Mouse (Mus musculus) lung, embryonic 16.5 days (tissue): Measurements from ENCODE around the gene Hist1h4h. TPM values are rescaled to one million over a fixed set of nuclear protein-coding genes. Genes with fewer than 3 reads are reported as not detected.
"Not testable (repeated sequence)": the region's sequence is repeated elsewhere in the genome, so short reads cannot be mapped to it uniquely, and the experiment has no call there.

ENCODE experiments used
- ATAC-seq: fragments of 200-750 bp; cut with Nextera tagmentation; 2 replicates; pipeline ENCODE4 v1.8.0; 2017; ENCODE audit warnings: low read depth, mild to moderate bottlenecking, moderate library complexity
- H3K27ac ChIP-seq: fragments of 300-500 bp; sonication (generic); 2 replicates; pipeline ENCODE4 v1.5.1; 2014; ENCODE audit warnings: mild to moderate bottlenecking, control low read depth, low read length
- H3K27me3 ChIP-seq: fragments of 300-500 bp; sonication (generic); 2 replicates; pipeline ENCODE4 v1.6.1; 2014; ENCODE audit warnings: low read depth, low read length, mixed read lengths; ENCODE audit not compliant: control insufficient read depth, insufficient read depth
- H3K36me3 ChIP-seq: fragments of 300-500 bp; sonication (generic); 2 replicates; pipeline ENCODE4 v1.6.1; 2014; ENCODE audit warnings: low read length; ENCODE audit not compliant: control insufficient read depth, insufficient read depth
- H3K4me1 ChIP-seq: fragments of 300-500 bp; sonication (generic); replicated peaks from 2 replicates; pipeline ENCODE4 v1.6.1; 2014; ENCODE audit warnings: low read length, mixed read lengths; ENCODE audit not compliant: control insufficient read depth, insufficient read depth
- H3K4me2 ChIP-seq: fragments of 300-500 bp; sonication (generic); 2 replicates; pipeline ENCODE4 v1.6.1; 2014; ENCODE audit warnings: low read depth, low read length, control low read depth
- H3K4me3 ChIP-seq: fragments of 300-500 bp; sonication (generic); 2 replicates; pipeline ENCODE4 v1.5.1; 2014; ENCODE audit warnings: mild to moderate bottlenecking, low read length, control low read depth
- H3K9ac ChIP-seq: fragments of 300-500 bp; sonication (generic); 2 replicates; pipeline ENCODE4 v1.6.1; 2014; ENCODE audit warnings: low read length, control low read depth
- H3K9me3 ChIP-seq: fragments of 300-500 bp; sonication (generic); 2 replicates; pipeline ENCODE4 v1.6.1; 2016; ENCODE audit warnings: low read length; ENCODE audit not compliant: control insufficient read depth
- WGBS: fragments of 180-500 bp; shearing (Covaris S2); extraction: QIAGEN DNeasy Blood & Tissue Kit; methylation state at CpG from one replicate; pipeline ENCODE4 v1.1.7; 2014; 5-methylcytosine and 5-hydroxymethylcytosine counted together
- polyA plus RNA-seq: library from polyadenylated mRNA; unstranded; fragments of >200 nt; fragmentation: Nextera tagmentation; extraction: Ambion mirVana; gene quantifications from 2 replicates; pipeline ENCODE4 v1.2.1, GENCODE M21; 2015

Gene Hist1h4h
- polyA plus RNA-seq, 1 experiment from 2014 or later: 8.4 TPM

GRCm38 (mm10) chr13:23546694-23547093 is 15.8 kb downstream of the Hist1h4h start:
- no peaks in the 10 kb centered on the region for H3K27me3 ChIP-seq
- no peak overlapping the region for H3K27ac ChIP-seq
- H3K4me2 ChIP-seq: no peak overlapping the region
- H3K9ac ChIP-seq: no peak overlapping the region
- peaks cover 5% of the 10 kb centered on the region; the same call in 1 of the 2 replicates for H3K4me1 ChIP-seq
- no peaks in the 10 kb centered on the region for H3K36me3 ChIP-seq
- ATAC-seq: no peak
- no peaks in the 10 kb centered on the region for H3K9me3 ChIP-seq
- WGBS: 52% methylated on average over 5 of the region's 5 CpGs
- no peak overlapping the region for H3K4me3 ChIP-seq

GRCm38 (mm10) chr13:23550761-23551145 is 19.9 kb downstream of the Hist1h4h start:
- H3K36me3 ChIP-seq: no peaks in the 10 kb centered on the region
- no peaks in the 10 kb centered on the region for H3K9me3 ChIP-seq
- H3K9ac ChIP-seq: peak overlapping the region; percentile 71
- H3K4me3 ChIP-seq: peak overlapping the region; percentile 53
- 6% methylated on average over 3 of the region's 3 CpGs for WGBS
- H3K27me3 ChIP-seq: no peaks in the 10 kb centered on the region
- H3K4me1 ChIP-seq: peaks cover 12% of the 10 kb centered on the region
- ATAC-seq: no peak
- peak overlapping the region; percentile 64 for H3K4me2 ChIP-seq
- peak overlapping the region; percentile 88 for H3K27ac ChIP-seq

GRCm38 (mm10) chr13:23551146-23551834 is 20.4 kb downstream of the Hist1h4h start, which contains the start of gene Hist1h4f:
TSS of gene Hist1h4f (minus strand) at chr13:23551648.
- ATAC-seq: peak; percentile 79
- Histone ChIP-seq H3K9ac (peak within 1 kb of the TSS; percentile 71), H3K4me2 (peak within 1 kb of the TSS; percentile 64), H3K27ac (peak within 1 kb of the TSS; percentile 88), H3K4me3 (peak within 1 kb of the TSS; percentile 53), H3K4me1 (peaks cover 12% of the 10 kb centered on the region)
- H3K27me3 ChIP-seq, H3K36me3 ChIP-seq, H3K9me3 ChIP-seq: not testable (repeated sequence)
- WGBS: under 1% methylated on average over 46 of the region's 47 CpGs

GRCm38 (mm10) chr13:23551931-23552914 is 21.4 kb downstream of the Hist1h4h start:
- peak overlapping the region; percentile 51; the same call in 1 of the 2 replicates for H3K9ac ChIP-seq
- peak overlapping the region; percentile 64 for H3K4me2 ChIP-seq
- H3K4me1 ChIP-seq: peaks cover 15% of the 10 kb centered on the region
- H3K27ac ChIP-seq: peak overlapping the region; percentile 88
- H3K27me3 ChIP-seq: no peaks in the 10 kb centered on the region
- H3K9me3 ChIP-seq: no peaks in the 10 kb centered on the region
- 43% methylated on average over 8 of the region's 8 CpGs for WGBS
- no peaks in the 10 kb centered on the region for H3K36me3 ChIP-seq
- ATAC-seq: no peak
- H3K4me3 ChIP-seq: peak overlapping the region; percentile 53

- Histone ChIP-seq H3K4me3 (no peak within 1 kb of the TSS; the same call in 1 of the 2 replicates), H3K4me2 (peak within 1 kb of the TSS; percentile 64), H3K9me3 (no peaks in the 10 kb centered on the region), H3K36me3 (no peaks in the 10 kb centered on the region), H3K27ac (peak within 1 kb of the TSS; percentile 98), H3K9ac (peak within 1 kb of the TSS; percentile 43), H3K4me1 (peaks cover 15% of the 10 kb centered on the region), H3K27me3 (no peaks in the 10 kb centered on the region)
- no peak for ATAC-seq
These were observed 22.1 kb downstream of the Hist1h4h start, which contains the start of gene Hist1h1d for GRCm38 (mm10) chr13:23552962-23553361. TSS of gene Hist1h1d (plus strand) at chr13:23553262.

GRCm38 (mm10) chr13:23554393-23554792 is 23.5 kb downstream of the Hist1h4h start:
- Histone ChIP-seq H3K4me2 (peak overlapping the region; percentile 82), H3K9me3 (no peaks in the 10 kb centered on the region), H3K4me3 (peak overlapping the region; percentile 69), H3K36me3 (no peaks in the 10 kb centered on the region), H3K9ac (peak overlapping the region; percentile 87), H3K27ac (peak overlapping the region; percentile 98), H3K27me3 (no peaks in the 10 kb centered on the region), H3K4me1 (peaks cover 15% of the 10 kb centered on the region)
- no peak for ATAC-seq
- WGBS: 15% methylated on average over 9 of the region's 9 CpGs

GRCm38 (mm10) chr13:23554925-23555838 is 24.3 kb downstream of the Hist1h4h start:
- peak overlapping the region; percentile 69 for H3K4me3 ChIP-seq
- peak overlapping the region; percentile 82 for H3K4me2 ChIP-seq
- H3K27me3 ChIP-seq: no peaks in the 10 kb centered on the region
- H3K9me3 ChIP-seq: no peaks in the 10 kb centered on the region
- no peaks in the 10 kb centered on the region for H3K36me3 ChIP-seq
- H3K9ac ChIP-seq: peak overlapping the region; percentile 87
- ATAC-seq: peak; percentile 89
- peaks cover 15% of the 10 kb centered on the region for H3K4me1 ChIP-seq
- under 1% methylated on average over 48 of the region's 54 CpGs for WGBS
- H3K27ac ChIP-seq: peak overlapping the region; percentile 98

- peaks cover 10% of the 10 kb centered on the region for H3K4me1 ChIP-seq
- peak overlapping the region; percentile 98 for H3K27ac ChIP-seq
- peak overlapping the region; percentile 69 for H3K4me3 ChIP-seq
- WGBS: 0% methylated on average over 18 of the region's 18 CpGs
- no peaks in the 10 kb centered on the region for H3K36me3 ChIP-seq
- ATAC-seq: peak; percentile 78
- H3K4me2 ChIP-seq: peak overlapping the region; percentile 82
- H3K27me3 ChIP-seq: no peaks in the 10 kb centered on the region
- H3K9me3 ChIP-seq: no peaks in the 10 kb centered on the region
- peak overlapping the region; percentile 87 for H3K9ac ChIP-seq
These were observed 25.1 kb downstream of the Hist1h4h start for GRCm38 (mm10) chr13:23555839-23556416.
